In the genomic region with DNA sequence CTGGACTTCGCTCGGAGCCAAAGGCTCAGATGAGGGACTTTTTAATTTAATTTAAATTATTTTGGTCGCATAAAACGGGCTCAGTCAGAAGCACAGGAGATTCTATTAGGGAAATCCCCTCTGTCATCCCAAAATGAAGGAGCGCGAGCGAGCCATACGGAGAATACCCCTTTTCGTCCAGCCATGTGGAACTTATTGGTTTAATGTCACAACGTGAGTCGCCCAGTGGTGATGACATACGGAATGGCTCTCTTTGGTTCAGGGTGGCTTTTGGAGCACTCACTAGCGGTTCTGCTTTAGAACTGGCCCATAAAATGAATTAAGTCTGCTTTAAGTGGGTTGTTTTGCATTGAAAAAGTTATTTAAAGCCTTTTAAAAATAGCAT, we compare ENCODE assay signal across 11 mouse cellular contexts.
DNase-seq lines count a peak whose midpoint lies in the region; ATAC-seq and TF ChIP-seq lines count a peak whose summit lies in the region.
"Had no signal": no experiment of that assay in that cellular context is flagged by ENCODE, and none has a peak within 500 bp of the region (broad histone marks: within the 10 kb centered on the region; RNA-seq: fewer than 3 reads in every experiment).

No protein-coding gene starts in this region.

- H3K27ac ChIP-seq in heart, embryonic 15.5 days: peak overlapping the region; percentile 26; the same call in 1 of the 2 replicates
- H3K27ac ChIP-seq in forebrain, embryonic 14.5 days (ENCODE audit: low read depth, low read length): no peak overlapping the region
- no peak overlapping the region for H3K27ac ChIP-seq in midbrain, embryonic 14.5 days (replicated peaks; ENCODE audit: low read depth, low read length)
- H3K27ac ChIP-seq: heart, adult 2 months had no signal

- ATAC-seq in heart, embryonic 15.5 days (replicated peaks; ENCODE audit: insufficient number of reproducible peaks, insufficient read depth, low FRiP score, low read depth): no peak
- ATAC-seq in forebrain, embryonic 14.5 days: no peak
- no peak for ATAC-seq in midbrain, embryonic 14.5 days (ENCODE audit: low FRiP score, low TSS enrichment)
- no peak for ATAC-seq in erythroid progenitor cell, adult 5-6 weeks (replicated peaks; ENCODE audit: low FRiP score, poor library complexity, severe bottlenecking)

- TF ChIP-seq CTCF in brain, embryonic 14.5 days (IDR thresholded peaks at IDR 0.05; ENCODE audit: borderline replicate concordance, extremely low read depth, insufficient read depth, insufficient read length): no peak

- no peaks in the 10 kb centered on the region for H3K9me3 ChIP-seq in heart, embryonic 15.5 days (replicated peaks)
- H3K9me3 ChIP-seq in forebrain, embryonic 14.5 days (replicated peaks; ENCODE audit: control insufficient read depth, low read length): no peaks in the 10 kb centered on the region
- H3K9me3 ChIP-seq in midbrain, embryonic 14.5 days (ENCODE audit: control insufficient read depth, low read length): no peaks in the 10 kb centered on the region

- H3K27me3 ChIP-seq in heart, embryonic 15.5 days: no peaks in the 10 kb centered on the region
- H3K27me3 ChIP-seq in forebrain, embryonic 14.5 days (replicated peaks; ENCODE audit: control insufficient read depth, insufficient read depth, low read length): no peaks in the 10 kb centered on the region
- H3K27me3 ChIP-seq in midbrain, embryonic 14.5 days (ENCODE audit: control insufficient read depth, insufficient read depth, low read length): no peaks in the 10 kb centered on the region

- intact Hi-C loops in heart, postnatal 25 days (cut with DNase I): no loop called here

- H3K36me3 ChIP-seq in heart, embryonic 15.5 days: no peaks in the 10 kb centered on the region
- no peaks in the 10 kb centered on the region for H3K36me3 ChIP-seq in forebrain, embryonic 14.5 days (ENCODE audit: control insufficient read depth, insufficient read depth, low read length)
- H3K36me3 ChIP-seq in midbrain, embryonic 14.5 days (ENCODE audit: control insufficient read depth, insufficient read depth, low read length): no peaks in the 10 kb centered on the region

- H3K9ac ChIP-seq in heart, embryonic 15.5 days: no peak overlapping the region
- no peak overlapping the region for H3K9ac ChIP-seq in forebrain, embryonic 14.5 days (ENCODE audit: low read length)
- H3K9ac ChIP-seq in midbrain, embryonic 14.5 days (replicated peaks; ENCODE audit: low read length): no peak overlapping the region

- no peak for DNase-seq in heart, postnatal 25 days (ENCODE audit: low spot score)
- peak; percentile 18 for DNase-seq in brain, embryonic 14.5 days (ENCODE audit: low read depth)
- DNase-seq in forebrain, embryonic 14.5 days (ENCODE audit: low spot score): peak; percentile 7
- peak; percentile 14 for DNase-seq in midbrain, embryonic 14.5 days
- no peak for DNase-seq in adrenal gland, postnatal 25 days
- DNase-seq in yolk sac, embryonic 10.5 days (ENCODE audit: low spot score): no peak
- DNase-seq: heart, adult 2 months; lung, adult 18-20 months; thymus, postnatal 14 days had no signal

- no peak for TF ChIP-seq POLR2A in brain, embryonic 14.5 days (IDR thresholded peaks at IDR 0.05; ENCODE audit: borderline replicate concordance, extremely low read depth, insufficient read depth, insufficient read length, poor library complexity, severe bottlenecking)

- peaks cover 9% of the 10 kb centered on the region; the same call in 1 of the 2 replicates for H3K4me1 ChIP-seq in heart, embryonic 15.5 days (replicated peaks)
- no peaks in the 10 kb centered on the region for H3K4me1 ChIP-seq in forebrain, embryonic 14.5 days (ENCODE audit: control insufficient read depth, insufficient read depth, low read length)
- H3K4me1 ChIP-seq in midbrain, embryonic 14.5 days (ENCODE audit: control insufficient read depth, insufficient read depth, low read length): no peaks in the 10 kb centered on the region

- WGBS in heart, embryonic 15.5 days: 82% methylated on average over 13 of the region's 13 CpGs
- WGBS in forebrain, embryonic 14.5 days: 46% methylated on average over 13 of the region's 13 CpGs
- 60% methylated on average over 13 of the region's 13 CpGs for WGBS in midbrain, embryonic 14.5 days

- no peak overlapping the region; the same call in 1 of the 2 replicates for H3K4me2 ChIP-seq in heart, embryonic 15.5 days
- H3K4me2 ChIP-seq in forebrain, embryonic 14.5 days (ENCODE audit: low read length): peak overlapping the region; percentile 45
- H3K4me2 ChIP-seq in midbrain, embryonic 14.5 days (ENCODE audit: low read length): peak overlapping the region; percentile 40

- no peak overlapping the region for H3K4me3 ChIP-seq in heart, embryonic 15.5 days
- 0 out of 2 replicates have a peak overlapping the region, but pooled peaks have one; percentile 3 for H3K4me3 ChIP-seq in forebrain, embryonic 14.5 days (ENCODE audit: low read depth, low read length)
- H3K4me3 ChIP-seq in midbrain, embryonic 14.5 days (replicated peaks; ENCODE audit: low read depth, low read length): no peak overlapping the region

Comparison
In these comparisons a context has a peak if more than half of its experiments do, and no peak if none do; other contexts are left out.
1. DNase-seq: peak in brain, embryonic 14.5 days (single experiment), forebrain, embryonic 14.5 days (single experiment) and midbrain, embryonic 14.5 days (single experiment); none in heart, postnatal 25 days (single experiment), adrenal gland, postnatal 25 days (single experiment) and yolk sac, embryonic 10.5 days (single experiment).